Mouse (Mus musculus): Measurements from ENCODE around the gene Cmtm8. TPM values are rescaled to one million over a fixed set of nuclear protein-coding genes. Genes with fewer than 3 reads are reported as not detected.
A peak's percentile ranks its signal among the peaks of the same experiment; 100 is the strongest.

Gene Cmtm8
- polyA plus RNA-seq, 1 experiment from 2014 or later = 25.3 TPM

- Histone ChIP-seq H3K4me2 (replicated peaks) (no peak overlapping the region), H3K4me3 (replicated peaks) (no peak overlapping the region), H3K9ac (no peak overlapping the region), H3K9me3 (replicated peaks) (no peaks in the 10 kb centered on the region), H3K27me3 (no peaks in the 10 kb centered on the region), H3K4me1 (no peaks in the 10 kb centered on the region), H3K36me3 (no peaks in the 10 kb centered on the region), H3K27ac (replicated peaks) (no peak overlapping the region)
- ATAC-seq (ENCODE audit: insufficient number of reproducible peaks, low FRiP score, low TSS enrichment, low read depth) = no peak
- WGBS = 90% methylated on average over 15 of the region's 15 CpGs
Observed at GRCm38 (mm10) chr9:114821548-114822289, 22.2 kb downstream of the Cmtm8 start.

- no peak overlapping the region for H3K27ac ChIP-seq (replicated peaks)
- 71% methylated on average over 3 of the region's 3 CpGs for WGBS
- ATAC-seq (ENCODE audit: insufficient number of reproducible peaks, low FRiP score, low TSS enrichment, low read depth) = no peak
- no peaks in the 10 kb centered on the region for H3K9me3 ChIP-seq (replicated peaks)
- no peak overlapping the region for H3K9ac ChIP-seq
- H3K4me1 ChIP-seq = no peaks in the 10 kb centered on the region
- H3K4me3 ChIP-seq (replicated peaks) = no peak overlapping the region
- H3K36me3 ChIP-seq = no peaks in the 10 kb centered on the region
- H3K4me2 ChIP-seq (replicated peaks) = no peak overlapping the region
- H3K27me3 ChIP-seq = no peaks in the 10 kb centered on the region
Observed at GRCm38 (mm10) chr9:114818918-114819317, 25.0 kb downstream of the Cmtm8 start.

GRCm38 (mm10) chr9:114817012-114817411 lies 26.9 kb downstream of the Cmtm8 start:
- Histone ChIP-seq H3K27me3 (no peaks in the 10 kb centered on the region), H3K27ac (replicated peaks) (no peak overlapping the region), H3K9ac (no peak overlapping the region), H3K4me3 (replicated peaks) (no peak overlapping the region), H3K4me2 (replicated peaks) (no peak overlapping the region), H3K4me1 (no peaks in the 10 kb centered on the region), H3K36me3 (no peaks in the 10 kb centered on the region), H3K9me3 (replicated peaks) (no peaks in the 10 kb centered on the region)
- ATAC-seq (ENCODE audit: insufficient number of reproducible peaks, low FRiP score, low TSS enrichment, low read depth) = no peak
- 50% methylated on average over 7 of the region's 7 CpGs for whole genome bisulfite sequencing

- Histone ChIP-seq H3K4me1 (no peaks in the 10 kb centered on the region), H3K9ac (no peak overlapping the region), H3K4me2 (replicated peaks) (no peak overlapping the region), H3K27ac (replicated peaks) (no peak overlapping the region), H3K4me3 (replicated peaks) (no peak overlapping the region), H3K9me3 (replicated peaks) (no peaks in the 10 kb centered on the region), H3K36me3 (no peaks in the 10 kb centered on the region), H3K27me3 (no peaks in the 10 kb centered on the region)
- no peak for ATAC-seq (ENCODE audit: insufficient number of reproducible peaks, low FRiP score, low TSS enrichment, low read depth)
- 95% methylated on average over 7 of the region's 7 CpGs for WGBS
Observed at GRCm38 (mm10) chr9:114816121-114816520, 27.8 kb downstream of the Cmtm8 start.

- Histone ChIP-seq H3K27me3 (no peaks in the 10 kb centered on the region), H3K4me3 (replicated peaks) (no peak overlapping the region), H3K9ac (no peak overlapping the region), H3K4me2 (replicated peaks) (no peak overlapping the region), H3K27ac (replicated peaks) (no peak overlapping the region), H3K4me1 (no peaks in the 10 kb centered on the region), H3K36me3 (no peaks in the 10 kb centered on the region), H3K9me3 (replicated peaks) (no peaks in the 10 kb centered on the region)
- no peak for ATAC-seq (ENCODE audit: insufficient number of reproducible peaks, low FRiP score, low TSS enrichment, low read depth)
- WGBS = 60% methylated on average over 4 of the region's 4 CpGs
Observed at GRCm38 (mm10) chr9:114815315-114815714, 28.6 kb downstream of the Cmtm8 start.

- Histone ChIP-seq H3K27me3 (no peaks in the 10 kb centered on the region), H3K36me3 (no peaks in the 10 kb centered on the region), H3K27ac (replicated peaks) (no peak overlapping the region), H3K4me3 (replicated peaks) (no peak overlapping the region), H3K9me3 (replicated peaks) (no peaks in the 10 kb centered on the region), H3K4me1 (no peaks in the 10 kb centered on the region), H3K9ac (no peak overlapping the region), H3K4me2 (replicated peaks) (no peak overlapping the region)
- no peak for ATAC-seq (ENCODE audit: insufficient number of reproducible peaks, low FRiP score, low TSS enrichment, low read depth)
- WGBS = 80% methylated on average over 4 of the region's 4 CpGs
Observed at GRCm38 (mm10) chr9:114812001-114812400, 32.0 kb downstream of the Cmtm8 start.

GRCm38 (mm10) chr9:114810837-114811236 lies 33.1 kb downstream of the Cmtm8 start:
- Histone ChIP-seq H3K4me3 (replicated peaks) (no peak overlapping the region), H3K9ac (no peak overlapping the region), H3K4me1 (no peaks in the 10 kb centered on the region), H3K9me3 (replicated peaks) (no peaks in the 10 kb centered on the region), H3K36me3 (no peaks in the 10 kb centered on the region), H3K27me3 (no peaks in the 10 kb centered on the region), H3K27ac (replicated peaks) (no peak overlapping the region), H3K4me2 (replicated peaks) (no peak overlapping the region)
- no peak for ATAC-seq (ENCODE audit: insufficient number of reproducible peaks, low FRiP score, low TSS enrichment, low read depth)
- 82% methylated on average over 11 of the region's 11 CpGs for WGBS

- H3K9me3 ChIP-seq (replicated peaks) = no peaks in the 10 kb centered on the region
- no peaks in the 10 kb centered on the region for H3K27me3 ChIP-seq
- H3K4me2 ChIP-seq (replicated peaks) = no peak overlapping the region
- ATAC-seq (ENCODE audit: insufficient number of reproducible peaks, low FRiP score, low TSS enrichment, low read depth) = no peak
- H3K27ac ChIP-seq (replicated peaks) = no peak overlapping the region
- H3K4me1 ChIP-seq = peaks cover 11% of the 10 kb centered on the region; the same call in 1 of the 2 replicates
- H3K9ac ChIP-seq = no peak overlapping the region
- H3K36me3 ChIP-seq = no peaks in the 10 kb centered on the region
- WGBS = 72% methylated on average over 5 of the region's 5 CpGs
- no peak overlapping the region for H3K4me3 ChIP-seq (replicated peaks)
Observed at GRCm38 (mm10) chr9:114808671-114809070, 35.3 kb downstream of the Cmtm8 start.

GRCm38 (mm10) chr9:114807261-114807660 lies 36.7 kb downstream of the Cmtm8 start:
- no peak overlapping the region for H3K9ac ChIP-seq
- ATAC-seq (ENCODE audit: insufficient number of reproducible peaks, low FRiP score, low TSS enrichment, low read depth) = no peak
- no peaks in the 10 kb centered on the region for H3K9me3 ChIP-seq (replicated peaks)
- no peaks in the 10 kb centered on the region for H3K36me3 ChIP-seq
- H3K4me2 ChIP-seq (replicated peaks) = no peak overlapping the region
- H3K27ac ChIP-seq (replicated peaks) = no peak overlapping the region
- peaks cover 11% of the 10 kb centered on the region; the same call in 1 of the 2 replicates for H3K4me1 ChIP-seq
- 70% methylated on average over 8 of the region's 8 CpGs for WGBS
- no peak overlapping the region for H3K4me3 ChIP-seq (replicated peaks)
- H3K27me3 ChIP-seq = no peaks in the 10 kb centered on the region

GRCm38 (mm10) chr9:114805151-114805671 lies 38.7 kb downstream of the Cmtm8 start:
- Histone ChIP-seq H3K4me1 (peaks cover 14% of the 10 kb centered on the region), H3K27me3 (no peaks in the 10 kb centered on the region), H3K4me2 (replicated peaks) (0 out of 2 replicates have a peak overlapping the region, but pooled peaks have one; percentile 19), H3K9me3 (replicated peaks) (no peaks in the 10 kb centered on the region), H3K36me3 (no peaks in the 10 kb centered on the region), H3K27ac (replicated peaks) (peak overlapping the region; percentile 12; the same call in 1 of the 2 replicates), H3K9ac (no peak overlapping the region), H3K4me3 (replicated peaks) (no peak overlapping the region)
- ATAC-seq (ENCODE audit: insufficient number of reproducible peaks, low FRiP score, low TSS enrichment, low read depth) = peak; percentile 68; the same call in 1 of the 2 replicates
- 42% methylated on average over 19 of the region's 19 CpGs for WGBS

GRCm38 (mm10) chr9:114802191-114802590 lies 41.8 kb downstream of the Cmtm8 start:
- H3K27ac ChIP-seq (replicated peaks) = no peak overlapping the region
- H3K27me3 ChIP-seq = no peaks in the 10 kb centered on the region
- peaks cover 20% of the 10 kb centered on the region for H3K4me1 ChIP-seq
- no peak overlapping the region for H3K9ac ChIP-seq
- H3K4me2 ChIP-seq (replicated peaks) = no peak overlapping the region
- H3K9me3 ChIP-seq (replicated peaks) = no peaks in the 10 kb centered on the region
- no peaks in the 10 kb centered on the region for H3K36me3 ChIP-seq
- WGBS = 82% methylated on average over 1 of the region's 1 CpGs
- ATAC-seq (ENCODE audit: insufficient number of reproducible peaks, low FRiP score, low TSS enrichment, low read depth) = no peak
- no peak overlapping the region for H3K4me3 ChIP-seq (replicated peaks)

GRCm38 (mm10) chr9:114801301-114801700 lies 42.7 kb downstream of the Cmtm8 start:
- H3K9me3 ChIP-seq (replicated peaks) = no peaks in the 10 kb centered on the region
- no peak for ATAC-seq (ENCODE audit: insufficient number of reproducible peaks, low FRiP score, low TSS enrichment, low read depth)
- H3K36me3 ChIP-seq = no peaks in the 10 kb centered on the region
- H3K27ac ChIP-seq (replicated peaks) = no peak overlapping the region
- H3K4me3 ChIP-seq (replicated peaks) = no peak overlapping the region
- no peak overlapping the region for H3K9ac ChIP-seq
- H3K4me2 ChIP-seq (replicated peaks) = no peak overlapping the region
- no peaks in the 10 kb centered on the region for H3K27me3 ChIP-seq
- 39% methylated on average over 15 of the region's 15 CpGs for whole genome bisulfite sequencing
- H3K4me1 ChIP-seq = peaks cover 20% of the 10 kb centered on the region

Measured in embryonic facial prominence, embryonic 15.5 days (tissue).